Mouse (Mus musculus) limb, embryonic 10.5 days (tissue): Measurements from ENCODE around the gene Aldh1l1. TPM values are rescaled to one million over a fixed set of nuclear protein-coding genes. Genes with fewer than 3 reads are reported as not detected.

ENCODE experiments used
- polyA plus RNA-seq: library from polyadenylated mRNA; unstranded; fragments of >200 nt; fragmentation: Nextera tagmentation; extraction: Ambion mirVana; gene quantifications from 2 replicates; pipeline ENCODE4 v1.2.1, GENCODE M21; 2016

The Aldh1l1 gene
- polyA plus RNA-seq, 1 experiment from 2014 or later = 1.6 TPM

Other genes with a start within 250 kb of the Aldh1l1 start
- not detected in 2 replicates for gene Vmn1r54, start 240.1 kb upstream of the Aldh1l1 start, polyA plus RNA-seq
- not detected in 2 replicates for gene BC048671, start 185.2 kb upstream of the Aldh1l1 start, polyA plus RNA-seq
- 0.09 TPM in 1 of 2 replicates, not detected in the other for gene Chst13, start 161.2 kb upstream of the Aldh1l1 start, polyA plus RNA-seq
- 0.15 and 0.16 TPM in 2 replicates for gene Uroc1, start 153.1 kb upstream of the Aldh1l1 start, polyA plus RNA-seq
- gene Zxdc, start 116.9 kb upstream of the Aldh1l1 start, polyA plus RNA-seq = 6.1 and 6.4 TPM in 2 replicates
- 0.30 and 0.64 TPM in 2 replicates for gene Cfap100, start 57.6 kb upstream of the Aldh1l1 start, polyA plus RNA-seq
- 4.3 and 7.5 TPM in 2 replicates for gene Klf15, start 23.9 kb upstream of the Aldh1l1 start, polyA plus RNA-seq
- 1.6 and 2.4 TPM in 2 replicates for gene Slc41a3, start 118.3 kb downstream of the Aldh1l1 start, polyA plus RNA-seq